Mouse (Mus musculus) heart, postnatal 0 days (tissue): Measurements from ENCODE around the gene Kctd19. TPM values are rescaled to one million over a fixed set of nuclear protein-coding genes. Genes with fewer than 3 reads are reported as not detected.

Source experiments
- ATAC-seq: fragments of 200-750 bp; cut with Nextera tagmentation; 2 replicates; pipeline ENCODE4 v1.8.0; 2017; ENCODE audit warnings: low read depth, moderate number of reproducible peaks, moderate library complexity; ENCODE audit not compliant: insufficient read depth
- DNase-seq: peaks from one replicate; pipeline ENCODE4 v3.0.0-alpha.2; 2016; ENCODE audit warnings: low spot score
- H3K27ac ChIP-seq: fragments of 300-500 bp; sonication (generic); 2 replicates; pipeline ENCODE4 v1.5.1; 2014; ENCODE audit warnings: low read depth, mild to moderate bottlenecking
- H3K27me3 ChIP-seq: fragments of 300-500 bp; sonication (generic); 2 replicates; pipeline ENCODE4 v1.6.1; 2014; ENCODE audit warnings: low read length, mixed read lengths; ENCODE audit not compliant: control insufficient read depth, insufficient read depth
- H3K36me3 ChIP-seq: fragments of 300-500 bp; sonication (generic); replicated peaks from 2 replicates; pipeline ENCODE4 v1.6.1; 2014; ENCODE audit warnings: low read length, mixed read lengths; ENCODE audit not compliant: control insufficient read depth, insufficient read depth
- H3K4me1 ChIP-seq: fragments of 300-500 bp; sonication (generic); 2 replicates; pipeline ENCODE4 v1.6.1; 2014; ENCODE audit warnings: antibody characterized with exemption; ENCODE audit not compliant: control insufficient read depth, insufficient read depth
- H3K4me2 ChIP-seq: fragments of 300-500 bp; sonication (generic); 2 replicates; pipeline ENCODE4 v1.6.1; 2014; ENCODE audit warnings: low read depth, mild to moderate bottlenecking, low read length, moderate library complexity
- H3K4me3 ChIP-seq: fragments of 300-500 bp; sonication (generic); 2 replicates; pipeline ENCODE4 v1.5.1; 2014; ENCODE audit warnings: low read depth, low read length
- H3K9ac ChIP-seq: fragments of 300-500 bp; sonication (generic); replicated peaks from 2 replicates; pipeline ENCODE4 v1.6.1; 2014; ENCODE audit warnings: low read depth, low read length, mixed read lengths
- H3K9me3 ChIP-seq: fragments of 300-500 bp; sonication (generic); replicated peaks from 2 replicates; pipeline ENCODE4 v1.6.1; 2016; ENCODE audit warnings: low read length; ENCODE audit not compliant: control insufficient read depth
- CTCF ChIP-seq: IDR thresholded peaks from 2 replicates; pipeline ENCODE4 v1.5.1; 2016; ENCODE audit warnings: antibody characterized with exemption, control low read depth, low read depth
- EP300 ChIP-seq: IDR thresholded peaks from 2 replicates; pipeline ENCODE4 v1.6.1; 2016; ENCODE audit warnings: antibody characterized with exemption, low read depth
- WGBS: fragments of 180-500 bp; shearing (Covaris S2); extraction: QIAGEN DNeasy Blood & Tissue Kit; methylation state at CpG from one replicate; pipeline ENCODE4 v1.1.7; 2014; 5-methylcytosine and 5-hydroxymethylcytosine counted together
- polyA plus RNA-seq: library from polyadenylated mRNA; unstranded; fragments of >200 nt; fragmentation: Nextera tagmentation; extraction: Ambion mirVana; gene quantifications from 2 replicates; pipeline ENCODE4 v1.2.1, GENCODE M21; 2015
- total RNA-seq: library from RNA; depleted of rRNA; stranded (reverse); fragments of >200 nt; gene quantifications from 2 replicates; pipeline ENCODE4 v1.2.3, GENCODE M21; 2014; ENCODE audit warnings: low replicate concordance

Gene Kctd19
- total and polyA plus RNA-seq, 2 experiments from 2014 or later = not detected

DNA sequence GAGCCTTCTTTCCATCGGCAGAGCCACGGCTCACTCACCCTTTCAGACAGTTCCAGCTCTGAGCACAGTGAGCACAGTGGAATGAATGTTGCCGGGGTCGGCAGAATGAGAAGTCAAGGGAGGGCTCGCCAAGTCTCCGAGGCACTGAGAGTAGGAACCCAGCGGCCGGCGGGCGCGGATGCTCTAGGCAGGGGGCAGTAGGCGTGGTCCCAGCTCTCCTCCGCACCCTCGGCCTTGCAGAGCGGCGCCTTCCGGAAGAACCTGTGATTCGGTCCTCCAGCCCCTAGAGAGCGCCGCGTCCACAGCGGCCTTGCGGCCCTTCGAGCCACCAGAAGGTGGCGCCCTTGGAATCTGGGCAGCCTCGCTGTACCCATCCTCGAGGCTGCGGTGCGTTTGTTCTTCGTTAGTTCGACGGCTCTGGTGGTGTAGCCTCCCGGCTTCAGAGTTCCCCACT, 38.8 kb downstream of the Kctd19 start:
- Histone ChIP-seq H3K27me3 (peaks cover 21% of the 10 kb centered on the region; the same call in 1 of the 2 replicates), H3K36me3 (no peaks in the 10 kb centered on the region), H3K27ac (no peak overlapping the region), H3K9me3 (no peaks in the 10 kb centered on the region), H3K9ac (no peak overlapping the region), H3K4me1 (0 out of 2 replicates have a peak, but pooled peaks cover 3% of the 10 kb centered on the region), H3K4me2 (peak overlapping the region; percentile 42), H3K4me3 (no peak overlapping the region)
- WGBS = 29% methylated on average over 33 of the region's 33 CpGs
- TF ChIP-seq EP300 (no peak), CTCF (peak; percentile 47)
- peak; percentile 42 for ATAC-seq
- no peak for DNase-seq

DNA sequence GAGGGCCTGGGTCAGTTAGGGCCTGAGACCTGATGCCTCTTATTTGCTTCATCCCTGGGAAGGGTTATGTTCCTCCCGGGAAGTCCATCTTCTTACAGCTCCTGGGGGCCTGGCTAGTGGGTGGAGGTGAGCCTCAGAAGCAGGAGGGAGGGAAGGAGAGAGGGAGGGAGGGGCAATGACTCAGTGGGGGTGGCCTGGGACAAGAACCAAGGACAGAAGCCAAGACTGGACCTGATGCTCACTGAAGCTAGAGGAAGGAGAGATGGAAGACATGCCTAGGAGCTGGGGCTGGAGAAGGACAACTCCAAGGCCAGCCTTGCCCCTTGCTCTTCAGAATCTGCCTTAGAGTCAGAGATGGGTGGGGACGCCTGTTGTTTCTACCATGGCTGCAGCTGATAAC, 40.3 kb downstream of the Kctd19 start, which contains the start of gene Plekhg4:
Plekhg4 (plus strand) TSS at position 243 of the 400 bp plus-strand sequence.
- Histone ChIP-seq H3K36me3 (no peaks in the 10 kb centered on the region), H3K27me3 (peaks cover 21% of the 10 kb centered on the region; the same call in 1 of the 2 replicates), H3K27ac (no peak within 1 kb of the TSS), H3K4me3 (no peak within 1 kb of the TSS), H3K9ac (no peak within 1 kb of the TSS), H3K4me2 (no peak within 1 kb of the TSS), H3K9me3 (no peaks in the 10 kb centered on the region), H3K4me1 (no peaks in the 10 kb centered on the region)
- DNase-seq = no peak
- no peak for ATAC-seq
- WGBS = 62% methylated on average over 2 of the region's 2 CpGs
- no peak for TF ChIP-seq CTCF
- TF ChIP-seq EP300 = no peak

DNA sequence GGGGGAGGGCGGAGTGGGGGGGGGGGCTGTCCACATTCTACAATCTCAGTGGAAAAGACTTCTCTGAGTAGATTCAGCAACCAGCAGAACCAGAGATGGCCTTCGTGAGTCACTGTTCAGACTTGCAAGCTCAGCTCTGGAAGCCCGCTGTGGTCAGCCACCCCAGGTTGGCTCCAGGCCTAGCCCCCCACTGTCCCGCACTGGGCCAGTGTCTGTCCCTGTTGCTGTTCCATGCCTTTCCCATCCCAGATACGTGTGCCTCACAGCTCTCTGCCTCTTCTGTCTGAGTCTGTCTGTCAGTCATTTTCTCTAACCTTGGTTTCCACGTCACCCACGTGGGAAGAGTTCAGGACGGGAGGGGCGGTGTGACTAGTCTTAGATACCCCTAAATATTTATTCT, 40.8 kb downstream of the Kctd19 start:
- DNase-seq (no peak), ATAC-seq (no peak)
- H3K4me3 ChIP-seq = no peak overlapping the region
- no peaks in the 10 kb centered on the region for H3K36me3 ChIP-seq
- H3K27me3 ChIP-seq = peaks cover 21% of the 10 kb centered on the region; the same call in 1 of the 2 replicates
- no peak overlapping the region for H3K4me2 ChIP-seq
- H3K9me3 ChIP-seq = no peaks in the 10 kb centered on the region
- no peak for TF ChIP-seq EP300
- no peak for TF ChIP-seq CTCF
- H3K9ac ChIP-seq = no peak overlapping the region
- 77% methylated on average over 9 of the region's 9 CpGs for WGBS
- H3K4me1 ChIP-seq = no peaks in the 10 kb centered on the region
- no peak overlapping the region for H3K27ac ChIP-seq

DNA sequence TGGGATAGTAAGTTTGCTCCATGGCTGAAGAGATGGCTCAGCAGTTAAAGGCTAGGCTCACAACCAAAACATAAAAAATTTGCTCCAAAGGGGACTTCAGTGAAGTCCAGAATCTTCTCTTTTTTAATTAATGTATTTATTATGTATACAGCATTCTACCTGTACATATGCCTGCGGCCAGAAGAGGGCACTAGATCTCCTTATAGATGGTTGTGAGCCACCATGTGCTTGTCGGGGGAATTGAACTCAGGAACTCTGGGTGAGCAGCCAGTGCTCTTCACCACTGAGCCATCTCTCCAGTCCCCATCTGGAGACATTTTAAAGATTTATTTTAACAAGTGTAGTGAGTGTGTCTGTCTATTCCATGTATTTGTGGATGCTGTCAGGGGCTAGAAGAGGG, 46.2 kb downstream of the Kctd19 start:
- Histone ChIP-seq H3K27ac (no peak overlapping the region), H3K27me3 (no peaks in the 10 kb centered on the region), H3K9ac (no peak overlapping the region), H3K4me3 (no peak overlapping the region), H3K4me2 (no peak overlapping the region), H3K4me1 (0 out of 2 replicates have a peak, but pooled peaks cover 3% of the 10 kb centered on the region), H3K9me3 (no peaks in the 10 kb centered on the region), H3K36me3 (no peaks in the 10 kb centered on the region)
- TF ChIP-seq CTCF (peak; percentile 43), EP300 (no peak)
- WGBS = 68% methylated on average over 2 of the region's 2 CpGs
- DNase-seq = no peak
- ATAC-seq = no peak

DNA sequence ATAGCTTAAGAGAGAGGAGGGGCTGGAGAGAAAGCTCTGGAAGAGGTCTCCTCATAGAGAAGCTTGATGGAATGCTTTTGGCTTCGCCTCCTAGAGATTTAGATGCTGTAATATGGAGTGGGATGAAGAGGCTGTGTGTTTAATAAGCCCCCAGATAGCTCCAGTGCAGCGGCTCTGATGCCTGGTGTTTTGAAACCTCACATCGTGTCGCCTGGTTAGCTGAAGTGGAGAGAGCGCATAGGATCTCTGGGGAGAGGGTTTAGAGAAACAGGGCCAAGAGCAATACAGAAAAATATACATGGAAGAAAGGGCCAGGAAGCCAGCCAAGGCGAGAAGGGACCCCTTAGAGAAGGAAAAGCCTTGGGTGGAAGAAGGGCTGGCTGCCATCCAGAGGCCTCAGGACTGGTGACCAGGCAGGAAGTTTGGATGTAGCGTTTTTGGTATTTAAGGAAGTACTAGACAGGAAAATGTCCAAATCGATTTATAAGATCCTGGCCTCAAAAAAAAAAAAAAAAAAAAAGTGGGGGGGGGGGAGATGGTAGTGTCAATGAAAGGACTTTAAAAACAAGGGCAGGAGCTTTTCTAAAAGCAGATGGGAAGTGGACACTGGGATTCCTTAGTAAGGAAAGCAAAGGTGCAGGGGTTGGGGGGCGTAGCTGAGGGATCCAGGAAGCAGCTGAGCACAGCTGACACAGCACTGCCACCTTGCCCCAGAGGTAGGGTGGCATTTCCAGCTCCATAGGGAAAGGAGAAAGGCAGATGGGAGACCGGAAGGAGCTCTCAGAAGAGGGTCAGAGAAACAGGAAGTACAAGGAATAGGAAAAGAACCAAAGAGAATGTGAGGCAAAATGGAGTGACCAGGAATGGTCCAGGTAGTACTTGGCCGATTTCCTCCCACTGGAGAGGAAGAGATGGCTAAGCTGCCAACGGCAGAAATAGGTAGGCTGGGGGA, 51.3 kb downstream of the Kctd19 start:
- DNase-seq (no peak), ATAC-seq (no peak)
- no peak overlapping the region for H3K4me3 ChIP-seq
- H3K36me3 ChIP-seq = no peaks in the 10 kb centered on the region
- no peak overlapping the region for H3K9ac ChIP-seq
- 0 out of 2 replicates have a peak overlapping the region, but pooled peaks have one; percentile 8 for H3K27ac ChIP-seq
- H3K4me2 ChIP-seq = no peak overlapping the region
- no peaks in the 10 kb centered on the region for H3K27me3 ChIP-seq
- TF ChIP-seq EP300 (no peak), CTCF (no peak)
- 55% methylated on average over 12 of the region's 12 CpGs for WGBS
- no peaks in the 10 kb centered on the region for H3K9me3 ChIP-seq
- H3K4me1 ChIP-seq = 0 out of 2 replicates have a peak, but pooled peaks cover 3% of the 10 kb centered on the region
